ENCODE assay signal across 1 mouse cellular context in the genomic region with DNA sequence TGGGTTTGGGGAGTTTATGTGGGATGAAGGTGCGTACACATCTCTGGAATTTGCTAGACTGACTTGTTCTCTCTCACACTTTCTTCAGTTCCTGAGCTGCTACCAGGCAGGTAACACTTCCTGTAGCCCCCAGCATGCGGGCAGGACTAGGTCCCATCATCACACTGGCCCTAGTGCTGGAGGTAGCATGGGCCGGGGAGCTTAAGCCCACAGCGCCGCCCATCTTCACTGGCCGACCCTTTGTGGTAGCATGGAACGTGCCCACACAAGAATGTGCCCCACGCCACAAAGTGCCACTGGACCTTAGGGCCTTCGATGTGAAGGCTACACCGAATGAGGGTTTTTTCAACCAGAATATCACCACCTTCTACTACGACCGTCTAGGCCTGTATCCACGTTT.
A peak's percentile ranks its signal among the peaks of the same experiment; 100 is the strongest.
TF ChIP-seq lines count a peak whose summit lies in the region.

No protein-coding gene starts in this region.

TF ChIP-seq in MEL, 35 proteins besides CTCF, POLR2A, EP300 and RAD21:
- TF ChIP-seq MYC (IDR thresholded peaks at IDR 0.05; ENCODE audit: low read depth, low read length) (peak; percentile 4; the same call in 1 of the 2 replicates), ZMIZ1 (IDR thresholded peaks at IDR 0.05; ENCODE audit: low read depth, low read length) (no peak), E2F4 (IDR thresholded peaks at IDR 0.05; ENCODE audit: borderline replicate concordance, low read depth, low read length) (no peak), ETS1 (IDR thresholded peaks at IDR 0.05; ENCODE audit: low read depth, low read length) (0 out of 2 replicates have a peak, but pooled peaks have one; percentile 11), ELF1 (IDR thresholded peaks at IDR 0.05; ENCODE audit: low read depth, low read length) (no peak)
TF ChIP-seq in MEL: peak in this region for 2.
